Mouse (Mus musculus): Measurements from ENCODE around the gene Mrps23.

DNA sequence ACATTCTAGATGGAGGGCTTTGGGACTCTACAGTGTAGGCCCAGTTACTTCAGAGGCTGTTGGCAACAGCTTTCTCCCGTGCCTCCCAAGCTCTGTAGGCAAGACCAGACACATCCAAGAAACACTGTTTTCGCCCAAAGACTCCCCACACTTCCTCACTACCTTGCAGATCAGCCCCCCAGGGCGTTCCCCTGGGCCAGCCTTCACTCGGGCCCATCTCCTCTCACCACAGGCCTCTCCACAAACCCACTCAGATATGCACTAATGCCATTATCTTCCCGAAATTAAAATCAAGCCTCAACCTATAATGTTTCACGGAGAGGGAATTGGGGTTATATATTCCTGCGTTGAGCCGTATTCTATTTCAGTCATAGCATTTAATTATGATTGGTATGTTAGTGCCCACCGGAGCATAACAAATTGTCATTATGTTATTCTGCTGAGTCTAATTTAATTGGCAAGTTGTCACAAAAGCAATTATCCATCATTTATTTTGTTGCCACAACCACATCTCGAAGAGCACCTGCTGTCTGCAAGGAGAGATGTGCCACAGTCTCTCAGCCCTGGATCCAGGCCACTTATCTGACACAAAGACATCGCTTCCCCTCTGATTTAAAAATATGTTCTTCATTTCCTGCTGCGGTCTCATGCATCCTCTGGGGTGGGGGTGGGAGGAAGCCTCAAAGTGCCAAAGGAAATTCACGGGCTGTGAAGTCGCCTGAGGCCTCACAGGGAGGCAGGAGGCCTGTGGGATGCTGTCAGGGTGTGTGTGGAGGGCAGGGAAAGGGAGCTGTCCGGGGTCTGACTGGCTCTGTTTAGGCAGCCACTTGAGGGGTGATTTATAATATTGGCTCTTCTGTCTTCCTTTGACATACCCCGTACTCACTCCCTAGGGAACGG is 29.6 kb downstream of the Mrps23 start:
- TF ChIP-seq CTCF (IDR thresholded peaks at IDR 0.05) (no peak), POLR2A (IDR thresholded peaks at IDR 0.05; ENCODE audit: insufficient read depth, low read depth, low read length) (peak; percentile 57)
